Mouse (Mus musculus) ovary, adult 18-20 months (tissue): Measurements from ENCODE around the gene Chaf1b.
A peak's percentile ranks its signal among the peaks of the same experiment; 100 is the strongest.

Experiments
- DNase-seq: peaks from one replicate; pipeline ENCODE4 v3.0.0; 2022; ENCODE audit warnings: low spot score, mixed read lengths

Chaf1b gene

GRCm38 (mm10) chr16:93913881-93914576 lies 30.3 kb downstream of the Chaf1b start:
- DNase-seq, result no peak

GRCm38 (mm10) chr16:93915338-93915849 lies 31.7 kb downstream of the Chaf1b start:
- no peak for DNase-seq

GRCm38 (mm10) chr16:93917712-93918678 lies 34.3 kb downstream of the Chaf1b start:
- peak; percentile 40 for DNase-seq

GRCm38 (mm10) chr16:93918679-93919060 lies 35.0 kb downstream of the Chaf1b start:
- DNase-seq, result no peak

- DNase-seq, result no peak
Measured at GRCm38 (mm10) chr16:93919189-93919588, 35.5 kb downstream of the Chaf1b start.

- DNase-seq, result no peak
Measured at GRCm38 (mm10) chr16:93920673-93921072, 37.0 kb downstream of the Chaf1b start.

GRCm38 (mm10) chr16:93922835-93923389 lies 39.2 kb downstream of the Chaf1b start:
- no peak for DNase-seq

- DNase-seq, result no peak
Measured at GRCm38 (mm10) chr16:93923788-93924187, 40.1 kb downstream of the Chaf1b start.

- no peak for DNase-seq
Measured at GRCm38 (mm10) chr16:93925684-93926247, 42.1 kb downstream of the Chaf1b start.

GRCm38 (mm10) chr16:93929370-93930032 lies 45.8 kb downstream of the Chaf1b start:
- DNase-seq, result no peak

- no peak for DNase-seq
Measured at GRCm38 (mm10) chr16:93932185-93933168, 48.8 kb downstream of the Chaf1b start.

GRCm38 (mm10) chr16:93934588-93934987 lies 50.9 kb downstream of the Chaf1b start:
- DNase-seq, result no peak

- no peak for DNase-seq
Measured at GRCm38 (mm10) chr16:93935009-93935408, 51.3 kb downstream of the Chaf1b start.

- DNase-seq, result no peak
Measured at GRCm38 (mm10) chr16:93938400-93938846, 54.7 kb downstream of the Chaf1b start.

- no peak for DNase-seq
Measured at GRCm38 (mm10) chr16:93939961-93940360, 56.3 kb downstream of the Chaf1b start.

- DNase-seq, result no peak
Measured at GRCm38 (mm10) chr16:93941781-93942567, 58.3 kb downstream of the Chaf1b start.

- DNase-seq, result no peak
Measured at GRCm38 (mm10) chr16:93942796-93943502, 59.2 kb downstream of the Chaf1b start.

- no peak for DNase-seq
Measured at GRCm38 (mm10) chr16:93944301-93944700, 60.6 kb downstream of the Chaf1b start.

GRCm38 (mm10) chr16:93947396-93947795 lies 63.7 kb downstream of the Chaf1b start:
- no peak for DNase-seq
